Mouse (Mus musculus): ENCODE data around the gene Zfp472. TPM values are rescaled to one million over a fixed set of nuclear protein-coding genes. Genes with fewer than 3 reads are reported as not detected.

The Zfp472 gene
- polyA plus RNA-seq (2017; shearing (Covaris generic)), result 10 to 100 TPM; 21.0 to 21.3 TPM

GRCm38 (mm10) chr17:32965623-32966290 lies at the start of gene Zfp472:
Gene Zfp472 (plus strand): TSS chr17:32965814.

GRCm38 (mm10) chr17:32917131-32917530 lies 48.5 kb upstream of the Zfp472 start, which contains the start of gene Cyp4f14:
Gene Cyp4f14 (minus strand): TSS chr17:32917342.

GRCm38 (mm10) chr17:32947215-32947914 lies 18.2 kb upstream of the Zfp472 start, which contains the start of gene Cyp4f13:
Gene Cyp4f13 (minus strand): TSS chr17:32947402.

GRCm38 (mm10) chr17:32992699-32993474 lies 27.3 kb downstream of the Zfp472 start, which contains the start of gene Zfp952:
Gene Zfp952 (plus strand): TSS chr17:32993129.

Other genes starting within 250 kb of the Zfp472 start
- gene Zfp871, start 177.5 kb upstream of the Zfp472 start, polyA plus RNA-seq (2017; shearing (Covaris generic)), result 10 to 100 TPM; 24.3 to 25.7 TPM
- under 1 TPM; 0.36 to 0.75 TPM for gene Zfp811, start 155.9 kb upstream of the Zfp472 start, polyA plus RNA-seq (2017; shearing (Covaris generic))
- gene Zfp799, start 135.6 kb upstream of the Zfp472 start, polyA plus RNA-seq (2017; shearing (Covaris generic)), result 1 to 10 TPM; 7.2 to 9.9 TPM
- 10 to 100 TPM in 1 of 2 experiments, 1 to 10 TPM in 1; 4.5 to 11.1 TPM for gene Zfp870, start 74.2 kb upstream of the Zfp472 start, polyA plus RNA-seq (2017; shearing (Covaris generic))
- not detected for gene Cyp4f14, start 48.5 kb upstream of the Zfp472 start, polyA plus RNA-seq (2017; shearing (Covaris generic))
- gene Cyp4f13, start 18.4 kb upstream of the Zfp472 start, polyA plus RNA-seq (2017; shearing (Covaris generic)), result 10 to 100 TPM; 19.3 to 31.7 TPM
- 10 to 100 TPM; 15.0 to 15.1 TPM for gene Zfp952, start 27.3 kb downstream of the Zfp472 start, polyA plus RNA-seq (2017; shearing (Covaris generic))
- 1 to 10 TPM; 4.9 to 6.6 TPM for gene Zfp763, start 67.6 kb downstream of the Zfp472 start, polyA plus RNA-seq (2017; shearing (Covaris generic))
- gene 4921501E09Rik, start 102.2 kb downstream of the Zfp472 start, polyA plus RNA-seq (2017; shearing (Covaris generic)), result not detected
- 1 to 10 TPM; 4.3 to 7.2 TPM for gene Zfp563, start 123.5 kb downstream of the Zfp472 start, polyA plus RNA-seq (2017; shearing (Covaris generic))
- gene Morc2b, start 173.9 kb downstream of the Zfp472 start, polyA plus RNA-seq (2017; shearing (Covaris generic)), result not detected
- gene Olfr55, start 202.6 kb downstream of the Zfp472 start, polyA plus RNA-seq (2017; shearing (Covaris generic)), result under 1 TPM in 1 of 2 experiments, not detected in 1; 0.05 TPM
- gene Olfr239, start 225.5 kb downstream of the Zfp472 start, polyA plus RNA-seq (2017; shearing (Covaris generic)), result not detected